Mouse (Mus musculus): ENCODE measurements around the gene Ctnnd1. TPM values are rescaled to one million over a fixed set of nuclear protein-coding genes. Genes with fewer than 3 reads are reported as not detected.
A peak's percentile ranks its signal among the peaks of the same experiment; 100 is the strongest.

The Ctnnd1 gene
- polyA plus RNA-seq, 1 experiment from 2014 or later, result 18.6 TPM

- Histone ChIP-seq H3K4me1 (no peaks in the 10 kb centered on the region), H3K4me3 (no peak overlapping the region), H3K27ac (no peak overlapping the region), H3K9ac (no peak overlapping the region), H3K36me3 (peaks cover 2% of the 10 kb centered on the region; the same call in 1 of the 2 replicates), H3K4me2 (no peak overlapping the region), H3K27me3 (replicated peaks) (no peaks in the 10 kb centered on the region), H3K9me3 (replicated peaks) (no peaks in the 10 kb centered on the region)
- ATAC-seq, result no peak
- WGBS (ENCODE audit: insufficient replicate concordance), result 79% methylated on average over 8 of the region's 8 CpGs
These were observed 64.9 kb downstream of the Ctnnd1 start for GRCm38 (mm10) chr2:84585700-84586099.

DNA sequence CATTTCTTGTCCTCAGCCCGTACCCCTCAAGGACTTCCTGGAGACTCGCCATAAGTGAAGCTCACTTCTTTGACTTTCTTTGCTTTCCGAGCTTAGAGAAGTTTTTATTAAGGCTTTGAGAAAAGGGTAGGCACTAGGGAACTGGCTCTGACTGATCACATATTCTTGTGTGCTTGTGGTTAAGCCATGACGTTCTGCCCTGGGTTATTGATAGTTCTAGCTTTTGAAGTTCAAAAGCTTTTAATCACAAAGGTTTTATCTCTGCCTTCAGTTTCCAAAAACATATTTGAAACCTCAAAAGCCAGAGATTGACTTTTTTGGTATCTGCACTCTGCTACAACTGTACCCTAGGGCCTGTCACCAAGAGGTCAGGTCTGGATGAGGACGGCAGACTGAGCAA, 68.3 kb downstream of the Ctnnd1 start:
- Histone ChIP-seq H3K4me1 (no peaks in the 10 kb centered on the region), H3K27ac (no peak overlapping the region), H3K36me3 (0 out of 2 replicates have a peak, but pooled peaks cover 4% of the 10 kb centered on the region), H3K4me3 (no peak overlapping the region), H3K27me3 (replicated peaks) (no peaks in the 10 kb centered on the region), H3K9ac (no peak overlapping the region), H3K4me2 (no peak overlapping the region), H3K9me3 (replicated peaks) (no peaks in the 10 kb centered on the region)
- 67% methylated on average over 5 of the region's 5 CpGs for WGBS (ENCODE audit: insufficient replicate concordance)
- no peak for ATAC-seq

DNA sequence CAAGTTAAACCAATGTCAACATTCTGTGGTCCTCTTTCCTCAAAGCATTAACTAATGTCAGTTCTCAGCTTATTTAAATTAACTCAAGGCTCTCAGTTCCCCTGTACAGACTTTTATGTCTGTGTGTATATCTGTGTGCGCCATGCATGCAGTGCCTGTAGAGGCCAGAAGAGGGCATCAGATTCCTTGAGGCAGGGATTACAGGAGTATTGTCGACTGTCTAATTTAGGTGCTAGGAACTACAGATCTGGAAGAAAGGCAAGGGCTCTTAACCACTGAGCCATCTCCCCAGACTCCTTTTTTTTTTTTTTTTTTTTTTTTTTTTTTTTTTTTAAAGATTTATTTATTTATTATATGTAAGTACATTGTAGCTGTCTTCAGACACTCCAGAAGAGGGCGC, 69.4 kb downstream of the Ctnnd1 start:
- H3K9ac ChIP-seq, result no peak overlapping the region
- H3K4me3 ChIP-seq, result no peak overlapping the region
- no peaks in the 10 kb centered on the region for H3K27me3 ChIP-seq (replicated peaks)
- no peak for ATAC-seq
- H3K4me2 ChIP-seq, result no peak overlapping the region
- 75% methylated on average over 2 of the region's 3 CpGs for WGBS (ENCODE audit: insufficient replicate concordance)
- no peaks in the 10 kb centered on the region for H3K4me1 ChIP-seq
- no peak overlapping the region for H3K27ac ChIP-seq
- no peaks in the 10 kb centered on the region for H3K9me3 ChIP-seq (replicated peaks)
- H3K36me3 ChIP-seq, result 0 out of 2 replicates have a peak, but pooled peaks cover 4% of the 10 kb centered on the region

- no peak overlapping the region for H3K27ac ChIP-seq
- H3K9me3 ChIP-seq (replicated peaks), result no peaks in the 10 kb centered on the region
- no peak overlapping the region for H3K4me3 ChIP-seq
- H3K4me1 ChIP-seq, result no peaks in the 10 kb centered on the region
- no peak overlapping the region for H3K4me2 ChIP-seq
- ATAC-seq, result no peak
- no peak overlapping the region for H3K9ac ChIP-seq
- 0 out of 2 replicates have a peak, but pooled peaks cover 4% of the 10 kb centered on the region for H3K36me3 ChIP-seq
- WGBS (ENCODE audit: insufficient replicate concordance), result 74% methylated on average over 2 of the region's 2 CpGs
- H3K27me3 ChIP-seq (replicated peaks), result no peaks in the 10 kb centered on the region
These were observed 71.3 kb downstream of the Ctnnd1 start for GRCm38 (mm10) chr2:84579311-84579710.

DNA sequence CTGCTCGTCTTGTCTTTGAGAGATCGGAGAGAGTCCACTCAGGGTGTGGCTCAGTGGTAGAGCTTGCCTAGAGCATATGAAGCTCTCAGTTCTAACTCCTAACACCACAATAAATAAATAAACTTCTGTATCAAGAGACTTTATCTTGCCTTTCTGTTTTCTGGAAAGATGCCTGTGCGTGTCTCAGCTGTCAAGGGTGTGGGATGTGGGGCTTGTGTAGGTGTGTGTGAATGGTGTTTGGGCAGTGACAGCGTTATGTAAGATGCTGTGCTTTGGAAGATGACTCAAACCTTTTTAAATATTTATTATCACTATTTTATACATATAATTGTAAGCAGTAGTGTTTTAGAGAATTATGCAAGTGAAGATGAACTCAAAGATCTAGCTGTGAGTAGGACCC, 76.4 kb downstream of the Ctnnd1 start:
- 75% methylated on average over 4 of the region's 4 CpGs for WGBS (ENCODE audit: insufficient replicate concordance)
- no peak overlapping the region for H3K27ac ChIP-seq

DNA sequence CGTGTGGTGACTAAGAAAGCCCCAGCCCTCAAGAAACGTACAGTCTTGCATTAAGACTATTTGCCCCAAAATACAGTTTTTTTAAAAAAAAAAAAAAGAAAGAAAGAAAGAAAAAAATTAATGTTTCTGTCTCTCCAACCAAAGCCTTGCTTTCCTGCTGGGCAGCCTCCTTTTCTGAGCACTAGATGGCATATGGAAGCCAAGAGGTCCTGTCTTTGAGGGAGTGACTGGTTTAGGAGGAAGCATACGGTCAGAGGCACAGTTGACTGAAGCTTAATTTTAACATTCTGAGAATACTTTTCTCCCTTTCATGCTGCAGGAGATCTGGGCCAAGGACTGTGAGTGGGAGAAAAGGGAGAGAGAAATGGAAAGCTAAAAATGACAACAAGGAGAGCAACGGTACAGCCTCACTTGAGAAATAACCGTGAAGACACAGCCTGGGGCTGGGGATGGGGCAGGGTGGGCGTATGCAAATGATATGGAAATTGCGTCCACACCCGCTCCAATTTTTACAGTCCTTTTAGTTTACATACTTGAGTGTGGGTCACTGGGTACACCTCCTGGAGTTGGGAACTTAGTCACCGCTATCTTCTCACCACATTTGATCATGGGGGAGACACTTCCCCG, 93.6 kb downstream of the Ctnnd1 start:
- WGBS (ENCODE audit: insufficient replicate concordance), result 28% methylated on average over 10 of the region's 10 CpGs
- no peaks in the 10 kb centered on the region for H3K9me3 ChIP-seq (replicated peaks)
- ATAC-seq, result peak; percentile 30; the same call in 1 of the 2 replicates

More for the DNA sequence above, 76.4 kb downstream of the Ctnnd1 start:
- H3K9me3 ChIP-seq (replicated peaks), result no peaks in the 10 kb centered on the region
- no peak for ATAC-seq
- no peaks in the 10 kb centered on the region for H3K27me3 ChIP-seq (replicated peaks)
- H3K9ac ChIP-seq, result no peak overlapping the region
- H3K4me3 ChIP-seq, result no peak overlapping the region
- H3K4me2 ChIP-seq, result no peak overlapping the region
- no peaks in the 10 kb centered on the region for H3K36me3 ChIP-seq
- no peaks in the 10 kb centered on the region for H3K4me1 ChIP-seq

DNA sequence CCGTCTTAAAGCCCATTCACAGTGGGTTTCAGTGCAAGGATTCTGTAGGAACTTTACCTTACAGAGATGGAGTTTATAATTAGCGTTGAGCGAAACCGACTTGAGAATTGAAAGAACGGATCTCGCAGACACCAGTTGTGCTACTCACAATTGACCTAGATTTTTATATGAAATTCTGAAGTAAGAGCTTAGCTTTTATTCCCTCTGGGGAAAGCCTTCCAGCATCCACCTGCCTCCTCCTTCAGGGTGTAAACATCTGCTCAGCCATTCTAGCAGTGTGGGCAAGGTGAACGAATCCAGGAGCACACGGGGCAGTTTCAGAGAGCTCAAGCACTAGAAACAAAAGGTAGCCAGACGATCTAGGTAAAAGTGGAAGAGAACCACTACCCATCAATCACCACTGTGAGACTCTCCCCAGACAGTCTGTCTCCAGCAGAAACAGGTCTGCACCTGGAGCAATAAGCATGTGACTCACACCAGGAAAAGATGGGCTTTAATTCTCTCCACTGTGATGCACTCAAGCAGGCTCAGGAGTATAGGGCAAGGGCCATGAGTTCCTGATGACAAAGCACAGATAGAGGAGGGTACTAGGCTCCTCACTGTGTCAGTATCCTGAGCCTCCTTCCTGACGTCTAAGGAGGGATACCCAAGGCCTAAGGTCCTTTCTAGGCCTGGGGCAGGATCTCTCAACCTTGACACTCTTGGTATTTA, 99.0 kb downstream of the Ctnnd1 start:
- H3K27me3 ChIP-seq (replicated peaks), result no peaks in the 10 kb centered on the region
- H3K4me1 ChIP-seq, result no peaks in the 10 kb centered on the region
- no peaks in the 10 kb centered on the region for H3K36me3 ChIP-seq
- no peak overlapping the region for H3K27ac ChIP-seq
- WGBS (ENCODE audit: insufficient replicate concordance), result 64% methylated on average over 10 of the region's 10 CpGs
- H3K4me3 ChIP-seq, result no peak overlapping the region
- no peaks in the 10 kb centered on the region for H3K9me3 ChIP-seq (replicated peaks)
- no peak overlapping the region for H3K4me2 ChIP-seq
- no peak for ATAC-seq
- H3K9ac ChIP-seq, result no peak overlapping the region

More for the DNA sequence above, 93.6 kb downstream of the Ctnnd1 start:
- Histone ChIP-seq H3K4me1 (no peaks in the 10 kb centered on the region), H3K36me3 (no peaks in the 10 kb centered on the region), H3K27me3 (replicated peaks) (no peaks in the 10 kb centered on the region), H3K4me3 (no peak overlapping the region), H3K27ac (no peak overlapping the region), H3K9ac (no peak overlapping the region), H3K4me2 (peak overlapping the region; percentile 40)

Other genes starting within 250 kb of the Ctnnd1 start
- gene Calcrl, start 225.4 kb downstream of the Ctnnd1 start, polyA plus RNA-seq (2016; fragmentation: Nextera tagmentation; extraction: Ambion mirVana), result 22.1 and 24.6 TPM in 2 replicates
- 25.0 and 25.8 TPM in 2 replicates for gene Tfpi, start 174.0 kb downstream of the Ctnnd1 start, polyA plus RNA-seq (2016; fragmentation: Nextera tagmentation; extraction: Ambion mirVana)
- gene Btbd18, start 8.3 kb upstream of the Ctnnd1 start, polyA plus RNA-seq (2016; fragmentation: Nextera tagmentation; extraction: Ambion mirVana), result 0.04 and 0.10 TPM in 2 replicates
- 163 and 165 TPM in 2 replicates for gene Selenoh, start 20.0 kb upstream of the Ctnnd1 start, polyA plus RNA-seq (2016; fragmentation: Nextera tagmentation; extraction: Ambion mirVana)
- gene Gm28635, start 27.3 kb upstream of the Ctnnd1 start, polyA plus RNA-seq (2016; fragmentation: Nextera tagmentation; extraction: Ambion mirVana), result not detected in 2 replicates
- gene Med19, start 27.6 kb upstream of the Ctnnd1 start, polyA plus RNA-seq (2016; fragmentation: Nextera tagmentation; extraction: Ambion mirVana), result 27.2 and 28.1 TPM in 2 replicates
- gene Tmx2, start 28.4 kb upstream of the Ctnnd1 start, polyA plus RNA-seq (2016; fragmentation: Nextera tagmentation; extraction: Ambion mirVana), result 86.3 and 88.8 TPM in 2 replicates
- gene Zdhhc5, start 64.4 kb upstream of the Ctnnd1 start, polyA plus RNA-seq (2016; fragmentation: Nextera tagmentation; extraction: Ambion mirVana), result 28.1 and 29.3 TPM in 2 replicates
- 57.2 and 59.8 TPM in 2 replicates for gene Clp1, start 76.6 kb upstream of the Ctnnd1 start, polyA plus RNA-seq (2016; fragmentation: Nextera tagmentation; extraction: Ambion mirVana)
- gene Ypel4, start 83.3 kb upstream of the Ctnnd1 start, polyA plus RNA-seq (2016; fragmentation: Nextera tagmentation; extraction: Ambion mirVana), result 49.8 and 52.1 TPM in 2 replicates
- 3.8 and 3.9 TPM in 2 replicates for gene Gm19426, start 92.9 kb upstream of the Ctnnd1 start, polyA plus RNA-seq (2016; fragmentation: Nextera tagmentation; extraction: Ambion mirVana)
- gene Serping1, start 124.7 kb upstream of the Ctnnd1 start, polyA plus RNA-seq (2016; fragmentation: Nextera tagmentation; extraction: Ambion mirVana), result 30.8 and 32.3 TPM in 2 replicates
- 293 and 321 TPM in 2 replicates for gene Ube2l6, start 148.1 kb upstream of the Ctnnd1 start, polyA plus RNA-seq (2016; fragmentation: Nextera tagmentation; extraction: Ambion mirVana)
- 0.29 and 0.43 TPM in 2 replicates for gene Smtnl1, start 171.9 kb upstream of the Ctnnd1 start, polyA plus RNA-seq (2016; fragmentation: Nextera tagmentation; extraction: Ambion mirVana)
- gene Timm10, start 176.2 kb upstream of the Ctnnd1 start, polyA plus RNA-seq (2016; fragmentation: Nextera tagmentation; extraction: Ambion mirVana), result 50.9 and 54.3 TPM in 2 replicates
- gene Slc43a1, start 188.1 kb upstream of the Ctnnd1 start, polyA plus RNA-seq (2016; fragmentation: Nextera tagmentation; extraction: Ambion mirVana), result 153 and 162 TPM in 2 replicates
- 0.29 and 0.31 TPM in 2 replicates for gene Rtn4rl2, start 235.9 kb upstream of the Ctnnd1 start, polyA plus RNA-seq (2016; fragmentation: Nextera tagmentation; extraction: Ambion mirVana)